Mouse (Mus musculus) liver, embryonic 14.5 days (tissue): Measurements from ENCODE around the gene Fam216b.

Source experiments
- CTCF ChIP-seq: IDR thresholded peaks from 2 replicates; pipeline ENCODE4 v1.5.1; 2016; ENCODE audit warnings: antibody characterized with exemption, low read depth, control low read depth
- EP300 ChIP-seq: IDR thresholded peaks from 2 replicates; pipeline ENCODE4 v1.6.1; 2016; ENCODE audit warnings: antibody characterized with exemption, low read depth

GRCm38 (mm10) chr14:78043079-78043478, 45.7 kb downstream of the Fam216b start:
- TF ChIP-seq CTCF, result no peak
- TF ChIP-seq EP300, result no peak
